Mouse (Mus musculus) heart, embryonic 13.5 days (tissue): ENCODE measurements around the gene Mprip. TPM values are rescaled to one million over a fixed set of nuclear protein-coding genes. Genes with fewer than 3 reads are reported as not detected.

Experiments used
- ATAC-seq: fragments of 200-750 bp; cut with Nextera tagmentation; 2 replicates; pipeline ENCODE4 v1.8.0; 2017; ENCODE audit warnings: moderate TSS enrichment; ENCODE audit not compliant: insufficient number of reproducible peaks, low FRiP score, low TSS enrichment; ENCODE audit errors: extremely low read depth
- H3K27ac ChIP-seq: fragments of 300-500 bp; sonication (generic); replicated peaks from 2 replicates; pipeline ENCODE4 v1.5.1; 2015; ENCODE audit warnings: moderate library complexity, mild to moderate bottlenecking, inconsistent platforms
- H3K27me3 ChIP-seq: fragments of 300-500 bp; sonication (generic); replicated peaks from 2 replicates; pipeline ENCODE4 v1.6.1; 2015; ENCODE audit warnings: mild to moderate bottlenecking, inconsistent platforms
- H3K36me3 ChIP-seq: fragments of 300-500 bp; sonication (generic); 2 replicates; pipeline ENCODE4 v1.6.1; 2015; ENCODE audit warnings: mild to moderate bottlenecking, inconsistent platforms
- H3K4me1 ChIP-seq: fragments of 300-500 bp; sonication (generic); 2 replicates; pipeline ENCODE4 v1.6.1; 2015; ENCODE audit warnings: inconsistent platforms
- H3K4me2 ChIP-seq: fragments of 300-500 bp; sonication (generic); 2 replicates; pipeline ENCODE4 v1.6.1; 2015; ENCODE audit warnings: inconsistent platforms, mild to moderate bottlenecking, moderate library complexity
- H3K4me3 ChIP-seq: fragments of 300-500 bp; sonication (generic); 2 replicates; pipeline ENCODE4 v1.5.1; 2015; ENCODE audit warnings: moderate library complexity, mild to moderate bottlenecking, inconsistent platforms
- H3K9ac ChIP-seq: fragments of 300-500 bp; sonication (generic); 2 replicates; pipeline ENCODE4 v1.6.1; 2015; ENCODE audit warnings: inconsistent platforms, mild to moderate bottlenecking, moderate library complexity
- H3K9me3 ChIP-seq: fragments of 300-500 bp; sonication (generic); 2 replicates; pipeline ENCODE4 v1.6.1; 2016; ENCODE audit warnings: inconsistent platforms
- WGBS: fragments of 180-500 bp; shearing (Covaris S2); methylation state at CpG from one replicate; pipeline ENCODE4 v1.1.7; 2015; ENCODE audit warnings: mixed read lengths; 5-methylcytosine and 5-hydroxymethylcytosine counted together
- polyA plus RNA-seq: library from polyadenylated mRNA; unstranded; fragments of >200 nt; fragmentation: Nextera tagmentation; extraction: Ambion mirVana; gene quantifications from 2 replicates; pipeline ENCODE4 v1.2.1, GENCODE M21; 2015

Gene Mprip
- polyA plus RNA-seq, 1 experiment from 2014 or later = 25.0 TPM

- Histone ChIP-seq H3K9ac (no peak overlapping the region), H3K9me3 (no peaks in the 10 kb centered on the region), H3K4me2 (no peak overlapping the region), H3K4me1 (no peaks in the 10 kb centered on the region), H3K27me3 (no peaks in the 10 kb centered on the region), H3K36me3 (peaks cover 75% of the 10 kb centered on the region), H3K27ac (no peak overlapping the region), H3K4me3 (no peak overlapping the region)
- 97% methylated on average over 3 of the region's 3 CpGs for WGBS
- ATAC-seq = no peak
These were observed 156.8 kb downstream of the Mprip start for GRCm38 (mm10) chr11:59817916-59818315.

DNA sequence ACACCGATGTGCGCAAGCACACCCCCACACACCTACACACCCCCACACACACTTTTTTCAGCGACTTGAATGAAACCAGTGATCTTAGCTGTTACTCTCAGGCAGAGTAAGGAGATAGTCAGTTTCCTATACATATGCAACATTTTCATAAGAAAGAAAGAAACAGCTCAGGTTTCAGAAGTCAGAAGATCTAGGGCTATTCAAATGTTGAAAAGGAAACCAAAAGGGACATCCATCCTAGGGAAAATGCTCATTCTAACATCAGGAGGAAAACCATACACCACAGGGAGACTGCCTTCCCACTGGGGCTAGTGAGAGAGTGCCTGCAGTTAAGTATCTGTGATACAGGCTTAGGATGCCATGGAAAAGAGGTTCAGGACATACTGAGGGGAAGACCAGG is 160.5 kb downstream of the Mprip start:
- H3K4me3 ChIP-seq = no peak overlapping the region
- 87% methylated on average over 3 of the region's 3 CpGs for WGBS
- H3K9ac ChIP-seq = no peak overlapping the region
- H3K9me3 ChIP-seq = no peaks in the 10 kb centered on the region
- H3K27me3 ChIP-seq = no peaks in the 10 kb centered on the region
- H3K27ac ChIP-seq = no peak overlapping the region
- no peaks in the 10 kb centered on the region for H3K4me1 ChIP-seq
- ATAC-seq = no peak
- H3K4me2 ChIP-seq = no peak overlapping the region
- peaks cover 98% of the 10 kb centered on the region for H3K36me3 ChIP-seq

Other genes with a start within 250 kb of the Mprip start
- 10.5 and 11.9 TPM in 2 replicates for gene Jmjd4, start 211.3 kb upstream of the Mprip start, polyA plus RNA-seq
- gene Snap47, start 210.1 kb upstream of the Mprip start, polyA plus RNA-seq = 94.3 and 102 TPM in 2 replicates
- gene Zfp867, start 188.8 kb upstream of the Mprip start, polyA plus RNA-seq = 5.6 and 5.7 TPM in 2 replicates
- 13.8 and 14.7 TPM in 2 replicates for gene Zkscan17, start 134.6 kb upstream of the Mprip start, polyA plus RNA-seq
- 0.15 and 0.41 TPM in 2 replicates for gene Nlrp3, start 119.7 kb upstream of the Mprip start, polyA plus RNA-seq
- not detected in 2 replicates for gene Olfr222, start 85.1 kb upstream of the Mprip start, polyA plus RNA-seq
- gene Olfr223, start 68.0 kb upstream of the Mprip start, polyA plus RNA-seq = not detected in 2 replicates
- gene Pld6, start 126.3 kb downstream of the Mprip start, polyA plus RNA-seq = 4.5 and 5.6 TPM in 2 replicates
- 26.9 and 28.6 TPM in 2 replicates for gene Flcn, start 148.7 kb downstream of the Mprip start, polyA plus RNA-seq
- 36.3 and 36.5 TPM in 2 replicates for gene Nt5m, start 178.1 kb downstream of the Mprip start, polyA plus RNA-seq
- 152 and 169 TPM in 2 replicates for gene Cops3, start 178.5 kb downstream of the Mprip start, polyA plus RNA-seq